Mouse (Mus musculus): ENCODE results near the gene Ulk4.

Gene Ulk4

DNA sequence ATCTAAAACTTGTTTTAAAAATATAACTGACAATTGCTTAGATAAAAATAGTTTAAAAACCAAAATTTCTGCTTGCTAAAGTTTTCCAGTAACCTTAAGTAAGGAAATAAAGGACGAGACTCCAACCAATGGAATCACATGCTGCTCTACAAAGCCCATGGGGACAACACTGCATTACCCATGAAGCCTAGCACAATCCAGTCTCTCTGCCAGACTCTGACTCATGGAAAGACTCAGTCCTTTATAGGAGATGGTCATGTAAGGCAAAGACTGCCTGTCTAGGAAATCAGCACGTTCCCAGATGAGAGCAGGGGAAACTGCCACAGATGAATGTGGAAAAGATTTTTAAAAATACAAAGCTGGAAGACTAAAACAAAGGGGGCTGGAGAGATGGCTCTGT, 23.0 kb downstream of the Ulk4 start:
- in situ Hi-C loops (cut with MboI, MseI): loop anchor here (5.0 kb wide), 3 partner anchors 118 to 218 kb away; no protein-coding TSS in a partner anchor

GRCm38 (mm10) chr9:121250854-121251253, 26.1 kb downstream of the Ulk4 start:
- in situ Hi-C loops (cut with MboI, MseI): loop anchor here (5.0 kb wide), 3 partner anchors 121 to 221 kb away; no protein-coding TSS in a partner anchor

DNA sequence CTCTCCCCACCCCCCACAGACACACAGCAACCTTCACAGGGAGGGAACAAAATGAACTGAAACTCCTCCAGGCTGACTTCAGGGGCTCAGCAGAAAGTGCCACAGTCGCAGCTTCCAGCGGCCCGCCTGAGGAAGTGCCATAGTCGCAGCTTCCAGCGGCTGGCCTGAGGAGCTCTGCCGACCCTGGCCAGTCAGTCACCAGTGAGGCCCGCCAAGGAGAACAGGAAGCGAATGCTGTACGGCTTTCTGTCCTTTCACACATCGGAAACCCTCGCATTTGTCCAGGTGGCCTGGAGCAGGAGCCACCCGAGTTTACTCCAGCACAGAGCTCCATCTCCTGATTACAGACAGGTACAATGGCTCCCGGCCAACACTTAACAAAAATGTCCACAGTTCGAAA, 27.2 kb downstream of the Ulk4 start:
- in situ Hi-C loops (cut with MboI, MseI): loop anchor here (5.0 kb wide), 3 partner anchors 122 to 222 kb away; no protein-coding TSS in a partner anchor

DNA sequence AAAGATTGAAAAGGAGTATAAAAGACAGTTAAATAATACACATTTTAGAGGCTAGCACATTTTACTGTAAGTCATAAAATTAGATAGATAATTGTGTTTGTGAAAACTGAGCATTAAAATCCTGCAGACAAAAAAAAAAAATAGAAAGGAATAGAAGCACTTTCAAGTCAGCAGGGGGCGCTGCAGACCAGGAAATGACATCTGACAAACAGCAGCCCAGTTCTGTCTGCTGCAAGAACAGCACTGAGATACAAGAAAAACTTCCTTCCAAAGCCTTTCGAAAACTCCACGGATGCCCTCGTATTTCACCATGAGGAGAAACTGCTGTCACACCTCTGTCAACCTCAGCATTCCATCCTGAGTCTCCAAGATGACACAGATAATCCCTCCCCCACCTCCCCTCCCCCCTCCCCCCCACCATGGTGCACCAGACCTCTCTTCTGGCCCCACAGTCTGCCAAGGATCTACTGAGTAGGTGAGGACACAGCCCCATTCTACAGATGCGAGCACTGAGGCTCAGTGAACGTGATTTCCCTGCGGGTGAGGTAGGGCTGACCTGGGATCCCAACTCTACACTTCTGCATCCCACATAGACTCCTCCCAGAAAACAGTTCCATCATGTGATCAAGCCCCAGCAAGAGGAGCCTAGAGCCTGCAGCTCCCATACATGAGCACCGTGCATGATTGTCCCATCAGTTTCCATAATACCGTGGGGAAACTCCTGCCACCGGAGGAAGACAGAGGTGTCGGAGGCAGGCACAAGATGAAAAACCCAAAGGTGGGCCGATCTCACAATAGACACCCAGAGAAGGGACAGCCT, 28.8 kb downstream of the Ulk4 start:
- in situ Hi-C loops (cut with MboI, MseI): no loop called here

GRCm38 (mm10) chr9:121247047-121247446, 29.9 kb downstream of the Ulk4 start:
- in situ Hi-C loops (cut with MboI, MseI): no loop called here

GRCm38 (mm10) chr9:121242331-121242730, 34.7 kb downstream of the Ulk4 start:
- in situ Hi-C loops (cut with MboI, MseI): loop anchor here in 1 of 2 experiments (5.0 kb wide), 1 partner anchor 80 kb away; no protein-coding TSS in a partner anchor

- in situ Hi-C loops (cut with MboI, MseI): loop anchor here in 1 of 2 experiments (5.0 kb wide), 1 partner anchor 80 kb away; no protein-coding TSS in a partner anchor
Observed at GRCm38 (mm10) chr9:121241806-121242205, 35.2 kb downstream of the Ulk4 start.

- in situ Hi-C loops (cut with MboI, MseI): loop anchor here in 1 of 2 experiments (5.0 kb wide), 1 partner anchor 79 kb away; no protein-coding TSS in a partner anchor
Observed at GRCm38 (mm10) chr9:121241366-121241765, 35.6 kb downstream of the Ulk4 start.

- in situ Hi-C loops (cut with MboI, MseI): loop anchor here in 1 of 2 experiments (5.0 kb wide), 1 partner anchor 78 kb away; no protein-coding TSS in a partner anchor
Observed at GRCm38 (mm10) chr9:121240242-121240641, 36.8 kb downstream of the Ulk4 start.

- in situ Hi-C loops (cut with MboI, MseI): no loop called here
Observed at GRCm38 (mm10) chr9:121239571-121239970, 37.4 kb downstream of the Ulk4 start.

DNA sequence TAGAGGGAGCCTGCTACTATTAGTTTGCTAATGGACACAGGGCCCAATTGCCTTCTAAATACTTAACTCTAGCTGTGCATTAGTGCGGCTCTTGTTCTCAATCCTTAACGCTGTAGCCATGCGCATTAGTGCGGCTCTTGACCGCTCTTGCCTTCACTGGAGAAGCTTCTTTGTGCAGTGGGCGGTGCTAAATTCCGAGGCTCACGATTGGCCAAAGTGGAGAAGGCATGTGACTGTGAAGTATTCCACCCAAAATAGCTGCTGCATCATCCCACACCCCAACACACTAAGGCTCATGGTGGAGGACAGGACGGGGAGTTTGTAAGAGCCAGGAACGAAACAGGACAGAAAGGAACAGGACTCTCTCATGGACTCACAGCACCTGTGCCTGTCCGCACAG, 58.4 kb downstream of the Ulk4 start:
- in situ Hi-C loops (cut with MboI, MseI): loop anchor here in 1 of 2 experiments (5.0 to 25.0 kb wide), 2 partner anchors 571 to 1219 kb away; no protein-coding TSS in a partner anchor

GRCm38 (mm10) chr9:121218230-121218629, 58.8 kb downstream of the Ulk4 start:
- in situ Hi-C loops (cut with MboI, MseI): loop anchor here in 1 of 2 experiments (5.0 to 25.0 kb wide), 2 partner anchors 571 to 1219 kb away; no protein-coding TSS in a partner anchor

- in situ Hi-C loops (cut with MboI, MseI): loop anchor here in 1 of 2 experiments (5.0 to 25.0 kb wide), 2 partner anchors 570 to 1220 kb away; no protein-coding TSS in a partner anchor
Observed at GRCm38 (mm10) chr9:121217742-121218141, 59.3 kb downstream of the Ulk4 start.

GRCm38 (mm10) chr9:121216536-121217320, 60.3 kb downstream of the Ulk4 start:
- in situ Hi-C loops (cut with MboI, MseI): loop anchor here in 1 of 2 experiments (5.0 to 25.0 kb wide), 2 partner anchors 569 to 1221 kb away; no protein-coding TSS in a partner anchor

DNA sequence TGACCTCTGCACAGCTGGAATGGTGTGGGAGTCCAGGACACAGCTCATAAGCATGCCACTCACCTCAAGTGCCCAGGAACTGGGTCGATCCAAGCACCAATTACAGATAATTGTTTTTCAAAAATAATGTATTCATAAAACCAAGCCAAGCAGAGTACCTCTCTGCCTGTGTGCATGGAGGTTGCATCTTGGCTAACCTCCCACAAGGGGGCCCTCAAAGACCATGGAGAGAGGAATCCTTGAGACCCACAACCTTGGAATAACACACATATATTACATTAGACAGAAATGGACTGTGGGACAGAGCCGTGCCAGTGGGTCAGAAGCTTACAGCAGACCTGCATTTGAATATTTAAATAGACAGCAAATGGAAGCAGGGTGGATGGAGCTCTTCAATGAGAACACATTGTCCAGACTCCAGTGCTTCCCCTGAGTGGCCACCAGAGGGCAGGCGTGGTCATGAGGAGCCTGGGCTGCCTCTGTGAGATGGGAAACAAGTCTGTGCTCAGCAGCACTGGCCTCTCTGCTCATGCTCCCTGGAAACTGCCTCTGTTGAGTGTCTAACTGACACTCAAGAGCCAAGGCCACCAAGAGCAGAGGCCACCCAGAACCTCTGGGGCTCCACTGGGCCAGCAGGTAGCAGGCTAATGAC, 61.5 kb downstream of the Ulk4 start:
- in situ Hi-C loops (cut with MboI, MseI): loop anchor here in 1 of 2 experiments (5.0 to 25.0 kb wide), 2 partner anchors 568 to 1222 kb away; no protein-coding TSS in a partner anchor

DNA sequence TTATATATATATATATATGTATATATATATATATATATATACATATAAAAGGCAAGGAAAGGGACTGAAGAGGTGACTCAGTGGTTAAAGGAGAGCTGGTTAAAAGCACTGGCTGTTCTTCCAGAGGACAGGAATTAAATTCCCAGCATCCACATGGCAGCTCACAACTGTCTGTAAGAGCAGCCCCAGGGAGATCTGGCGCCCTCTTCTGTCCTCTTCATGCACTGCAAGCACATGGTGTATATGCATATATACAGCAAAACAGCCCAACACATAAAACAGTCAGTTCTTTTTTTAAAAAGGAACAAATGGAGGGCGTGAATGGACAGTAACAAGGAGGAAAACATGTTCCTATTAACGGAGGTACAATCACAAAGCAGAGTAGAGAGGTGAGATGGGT, 64.7 kb downstream of the Ulk4 start:
- in situ Hi-C loops (cut with MboI, MseI): loop anchor here in 1 of 2 experiments (25.0 kb wide), 1 partner anchor 1225 kb away; no protein-coding TSS in a partner anchor

GRCm38 (mm10) chr9:121205046-121205445, 72.0 kb downstream of the Ulk4 start:
- in situ Hi-C loops (cut with MboI, MseI): loop anchor here in 1 of 2 experiments (5.0 to 25.0 kb wide), 2 partner anchors 43 to 1232 kb away; no protein-coding TSS in a partner anchor

GRCm38 (mm10) chr9:121204149-121204800, 72.7 kb downstream of the Ulk4 start:
- in situ Hi-C loops (cut with MboI, MseI): loop anchor here in 1 of 2 experiments (25.0 kb wide), 1 partner anchor 1233 kb away; no protein-coding TSS in a partner anchor

- in situ Hi-C loops (cut with MboI, MseI): loop anchor here in 1 of 2 experiments (25.0 kb wide), 1 partner anchor 1234 kb away; no protein-coding TSS in a partner anchor
Observed at GRCm38 (mm10) chr9:121203686-121204085, 73.3 kb downstream of the Ulk4 start.

DNA sequence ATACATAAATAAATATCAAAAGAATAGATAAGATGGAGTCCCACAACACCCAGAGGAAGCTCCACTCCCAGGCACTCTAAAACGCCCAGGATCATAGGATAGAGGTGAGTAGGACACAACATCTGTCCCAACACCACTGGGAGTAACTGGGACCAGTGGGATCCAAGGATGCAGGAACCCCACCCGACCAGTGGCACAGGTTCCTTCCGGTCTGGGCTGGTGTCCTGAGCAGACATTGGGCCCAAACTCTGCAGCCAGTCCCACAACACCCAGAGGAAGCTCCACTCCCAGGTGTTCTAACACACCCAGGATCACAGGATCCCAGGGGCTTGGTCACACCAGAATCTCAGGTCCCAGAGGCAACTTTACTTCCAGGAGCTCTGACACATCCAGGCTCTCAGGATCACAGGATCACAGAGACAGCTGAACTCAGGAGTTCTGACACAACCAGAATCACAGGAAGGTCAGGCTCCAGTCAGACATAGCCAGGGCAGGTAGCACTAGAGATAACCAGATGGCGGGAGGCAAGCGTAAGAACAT, 77.8 kb downstream of the Ulk4 start:
- in situ Hi-C loops (cut with MboI, MseI): loop anchor here (5.0 to 10.0 kb wide), 3 partner anchors 92 to 836 kb away; no protein-coding TSS in a partner anchor

All from T-helper 17 cell (primary cell).